Mouse (Mus musculus): ENCODE data around the gene Gm42715.
A peak's percentile ranks its signal among the peaks of the same experiment; 100 is the strongest.
"Not testable (repeated sequence)": the region's sequence is repeated elsewhere in the genome, so short reads cannot be mapped to it uniquely, and the experiment has no call there.

The Gm42715 gene

GRCm38 (mm10) chr7:127519284-127519683, at the start of gene Gm42715:
TSS of gene Gm42715 (plus strand) at chr7:127519584.
- DNase-seq (ENCODE audit: extremely low spot score), result no peak

GRCm38 (mm10) chr7:127470011-127470715, 49.2 kb upstream of the Gm42715 start:
- DNase-seq (ENCODE audit: extremely low spot score), result peak; percentile 58

GRCm38 (mm10) chr7:127470743-127471645, 48.4 kb upstream of the Gm42715 start:
- peak; percentile 92 for DNase-seq (ENCODE audit: extremely low spot score)

GRCm38 (mm10) chr7:127471646-127472010, 47.8 kb upstream of the Gm42715 start:
- no peak for DNase-seq (ENCODE audit: extremely low spot score)

GRCm38 (mm10) chr7:127472060-127472459, 47.3 kb upstream of the Gm42715 start:
- DNase-seq (ENCODE audit: extremely low spot score), result no peak

GRCm38 (mm10) chr7:127473705-127474104, 45.7 kb upstream of the Gm42715 start:
- no peak for DNase-seq (ENCODE audit: extremely low spot score)

GRCm38 (mm10) chr7:127474378-127475070, 44.9 kb upstream of the Gm42715 start:
- DNase-seq (ENCODE audit: extremely low spot score), result no peak

GRCm38 (mm10) chr7:127475186-127475740, 44.1 kb upstream of the Gm42715 start:
- no peak for DNase-seq (ENCODE audit: extremely low spot score)

GRCm38 (mm10) chr7:127476336-127476735, 43.0 kb upstream of the Gm42715 start:
- DNase-seq (ENCODE audit: extremely low spot score), result no peak

GRCm38 (mm10) chr7:127476855-127477254, 42.5 kb upstream of the Gm42715 start:
- no peak for DNase-seq (ENCODE audit: extremely low spot score)

- DNase-seq (ENCODE audit: extremely low spot score), result peak; percentile 99
Observed at GRCm38 (mm10) chr7:127477687-127478634, 41.4 kb upstream of the Gm42715 start.

- peak; percentile 95 for DNase-seq (ENCODE audit: extremely low spot score)
Observed at GRCm38 (mm10) chr7:127478635-127479317, 40.6 kb upstream of the Gm42715 start, which contains the start of gene Fbrs. TSS of gene Fbrs (plus strand) at chr7:127479199.

- DNase-seq (ENCODE audit: extremely low spot score), result no peak
Observed at GRCm38 (mm10) chr7:127479318-127480225, 39.8 kb upstream of the Gm42715 start.

GRCm38 (mm10) chr7:127480321-127480720, 39.1 kb upstream of the Gm42715 start:
- DNase-seq (ENCODE audit: extremely low spot score), result no peak

GRCm38 (mm10) chr7:127485416-127485815, 34.0 kb upstream of the Gm42715 start:
- DNase-seq (ENCODE audit: extremely low spot score), result no peak

- not testable (repeated sequence) for DNase-seq (ENCODE audit: extremely low spot score)
Observed at GRCm38 (mm10) chr7:127488364-127488763, 31.0 kb upstream of the Gm42715 start.

GRCm38 (mm10) chr7:127489982-127490381, 29.4 kb upstream of the Gm42715 start:
- no peak for DNase-seq (ENCODE audit: extremely low spot score)

GRCm38 (mm10) chr7:127491846-127492245, 27.5 kb upstream of the Gm42715 start:
- DNase-seq (ENCODE audit: extremely low spot score), result no peak

GRCm38 (mm10) chr7:127494648-127495047, 24.7 kb upstream of the Gm42715 start:
- DNase-seq (ENCODE audit: extremely low spot score), result no peak

Data from embryo, embryonic 9.5 days (tissue).